Mouse (Mus musculus) cerebellum, adult 9-10 months (tissue): ENCODE measurements at regions not wholly inside any gene's neighbourhood (a gene's known extent, or its start where the extent isn't known, plus 50 kb on each side); places are given as distances from the start of the nearest gene placed in this dataset.

Experiments used
- DNase-seq: peaks from one replicate; pipeline ENCODE4 v3.0.0; 2022

DNA sequence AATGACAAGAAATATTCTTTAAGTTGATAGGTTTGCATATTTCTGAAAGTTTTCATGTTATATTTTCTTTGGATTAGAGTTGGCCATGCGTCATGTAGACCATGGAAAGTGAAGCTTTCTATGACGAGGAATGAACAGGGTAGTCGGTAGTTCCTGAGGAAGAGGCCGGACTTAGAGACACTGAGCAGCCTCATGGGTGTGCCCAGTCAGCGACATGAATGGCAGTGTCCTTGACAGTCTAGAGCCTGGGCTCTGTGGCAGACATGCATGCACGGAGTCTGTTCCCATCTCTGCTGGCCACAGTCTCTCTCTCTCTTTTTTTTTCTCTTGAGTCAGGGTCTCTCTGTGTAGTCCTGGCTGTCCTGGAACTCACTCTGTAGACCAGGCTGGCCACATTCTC lies 1176.9 kb upstream of the A1bg start:
- DNase-seq: no peak

DNA sequence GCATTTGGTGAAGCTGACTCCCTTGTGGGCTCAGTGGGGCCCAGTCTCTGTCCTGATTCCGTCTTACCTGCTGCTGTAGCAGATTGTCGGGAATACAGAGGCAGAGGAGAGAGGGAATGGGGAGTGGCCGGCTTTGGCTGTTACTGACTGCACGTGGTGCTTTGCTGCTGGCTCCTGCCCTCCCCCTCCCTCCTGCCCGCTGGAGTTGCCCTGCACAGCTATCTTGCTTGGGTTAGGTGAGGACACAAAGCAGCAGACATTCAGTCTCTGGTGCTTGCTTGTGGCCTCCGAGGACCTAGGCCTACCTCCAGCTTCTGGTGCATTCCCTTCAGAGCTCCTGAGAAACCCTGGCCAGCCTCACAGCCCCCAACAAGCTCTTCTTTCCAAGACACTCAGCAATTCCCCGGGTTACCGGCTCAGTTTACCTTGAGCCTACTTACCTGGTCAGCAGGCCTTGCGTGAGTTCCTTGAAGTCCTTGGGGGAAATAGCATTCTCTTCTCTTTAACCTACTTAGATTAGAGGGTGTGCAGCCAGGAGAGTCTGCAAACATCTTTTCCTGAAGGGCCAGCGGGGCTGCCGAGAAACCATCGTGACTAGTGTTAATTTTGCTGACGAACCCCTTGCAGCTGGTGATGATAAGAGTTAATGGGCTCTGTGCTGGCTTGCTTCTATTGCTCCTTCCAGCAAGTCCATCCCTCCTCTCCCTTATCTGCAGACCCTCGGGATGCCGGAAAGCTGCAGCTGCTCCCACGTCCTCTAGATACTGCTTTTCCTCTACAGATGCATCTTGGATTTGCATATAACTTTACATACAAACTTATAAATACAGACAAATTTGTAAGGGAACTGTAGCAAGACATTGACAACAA lies 1176.2 kb upstream of the A1bg start:
- DNase-seq: no peak

DNA sequence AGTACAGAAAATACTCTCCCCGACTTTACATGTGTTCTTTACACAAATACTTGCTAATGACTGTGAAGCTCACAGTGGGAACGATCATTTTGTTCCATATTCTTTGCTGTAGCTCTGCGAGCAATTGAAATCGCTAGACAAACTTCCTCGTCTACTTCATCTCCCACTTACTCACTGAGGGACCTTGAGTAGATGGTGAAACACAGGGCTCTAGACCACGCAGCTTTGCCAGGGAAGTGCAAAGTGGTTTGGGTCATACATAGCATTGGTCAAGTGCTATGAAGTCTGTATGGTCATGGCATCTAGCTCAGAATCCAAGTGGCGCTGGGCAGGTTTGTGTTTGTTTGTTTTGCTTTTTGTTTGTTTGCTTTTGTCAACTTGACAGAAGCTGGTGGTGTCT lies 1174.0 kb upstream of the A1bg start:
- DNase-seq: no peak

DNA sequence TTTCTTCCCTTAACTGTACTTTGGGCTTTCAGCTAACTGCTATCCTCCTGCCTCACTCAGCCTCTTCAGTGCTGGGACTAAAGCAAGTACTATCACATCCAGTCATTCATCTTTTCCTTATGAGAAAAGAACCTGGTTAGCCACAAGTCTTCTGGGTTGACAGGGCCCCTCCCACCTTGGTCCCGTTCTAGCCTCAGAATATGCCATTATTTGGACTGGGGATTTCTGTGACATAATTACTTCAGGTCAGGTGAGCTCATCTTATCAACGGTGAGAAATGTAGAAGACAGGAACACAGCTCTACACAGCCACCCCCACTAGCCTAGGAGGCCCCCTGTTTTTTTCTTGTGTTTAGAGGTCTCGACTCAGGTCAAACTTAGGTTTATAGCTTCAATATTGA lies 1172.4 kb upstream of the A1bg start:
- no peak for DNase-seq

DNA sequence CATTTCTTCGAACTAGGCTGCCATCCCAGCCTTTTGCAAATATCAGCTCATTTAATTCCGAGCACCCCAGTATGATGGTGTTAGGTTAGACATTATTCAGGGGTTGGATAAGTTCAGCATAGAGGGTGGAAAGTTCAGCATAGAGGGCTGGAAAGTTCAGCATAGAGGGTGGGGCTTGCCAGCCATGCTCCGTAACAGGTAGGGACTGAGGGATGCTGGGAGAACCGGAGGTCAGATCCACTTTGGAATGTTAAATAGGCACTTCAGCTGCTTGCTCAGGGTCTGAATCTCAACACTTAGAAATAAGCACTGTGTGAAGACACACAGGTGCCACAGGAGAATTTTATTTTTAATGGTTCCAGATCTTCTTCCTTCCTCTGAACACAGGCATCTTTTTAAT lies 1170.9 kb upstream of the A1bg start:
- no peak for DNase-seq

DNA sequence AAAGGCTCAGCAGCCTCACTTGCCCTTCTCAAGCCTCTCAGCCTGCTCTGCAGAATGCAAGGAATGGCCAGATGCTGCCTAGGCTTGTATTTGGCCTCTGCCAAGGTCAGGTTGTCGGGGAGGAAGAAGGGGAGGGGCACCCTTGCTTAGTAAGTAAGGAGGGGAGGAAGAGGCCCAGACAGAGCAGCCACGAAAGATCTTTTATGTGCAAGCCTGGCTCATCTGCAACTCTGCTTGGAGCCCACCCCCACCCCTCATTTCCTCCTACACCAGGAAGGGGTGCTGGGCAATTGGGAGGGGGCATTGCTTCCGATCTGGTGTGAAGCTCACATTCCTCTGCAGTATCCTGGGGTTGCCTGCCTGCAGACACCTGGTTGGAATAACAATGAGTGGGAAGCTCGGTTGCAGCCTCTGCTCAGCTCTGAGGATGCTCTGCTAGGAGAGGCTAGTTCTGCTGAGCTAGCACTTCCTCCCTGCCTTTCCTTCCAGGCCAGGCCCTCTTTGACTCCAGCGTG lies 1169.9 kb upstream of the A1bg start:
- no peak for DNase-seq

DNA sequence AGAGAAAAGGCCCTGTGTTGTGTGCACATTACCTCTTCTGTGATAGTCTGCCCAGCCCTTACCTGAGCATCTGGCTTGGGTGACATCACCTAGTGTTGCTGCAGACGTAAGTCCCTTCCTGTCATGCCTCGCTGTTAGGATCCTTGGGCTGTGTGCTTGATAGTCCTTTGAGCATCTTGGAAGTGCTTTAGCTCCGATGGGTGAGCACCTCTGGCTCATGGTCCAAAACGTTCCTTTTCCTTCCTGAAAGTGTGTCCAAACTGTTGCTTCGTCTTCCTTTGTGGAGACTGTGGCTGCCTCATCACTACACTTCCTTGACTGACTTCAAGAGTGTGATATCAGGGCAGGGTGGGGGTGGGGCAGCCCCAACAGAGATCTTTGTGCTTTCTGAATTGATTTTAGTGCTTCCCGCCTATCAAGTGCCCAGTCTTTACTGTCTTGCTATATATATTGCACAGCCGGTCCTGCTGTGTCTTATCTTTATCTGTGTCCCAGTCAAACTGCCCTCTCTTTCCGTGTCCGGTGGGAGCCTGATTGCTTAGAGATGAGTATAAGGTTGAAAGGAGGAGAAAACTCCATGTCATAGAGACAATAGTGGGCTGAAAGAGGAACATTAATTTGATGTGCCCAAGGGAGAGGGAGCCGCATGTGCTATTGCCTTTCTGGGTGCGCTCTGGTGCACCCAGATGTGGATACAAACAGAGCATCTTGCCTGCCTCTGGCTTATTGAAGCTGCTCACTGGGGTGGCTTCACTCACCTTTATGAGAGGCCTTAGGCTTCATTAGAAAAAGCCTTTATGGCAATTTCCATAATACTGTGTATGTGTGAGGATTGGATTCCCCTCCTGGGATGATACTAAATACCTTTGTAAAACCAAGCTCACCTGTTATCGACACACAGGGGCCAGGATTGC lies 1169.2 kb upstream of the A1bg start:
- no peak for DNase-seq

DNA sequence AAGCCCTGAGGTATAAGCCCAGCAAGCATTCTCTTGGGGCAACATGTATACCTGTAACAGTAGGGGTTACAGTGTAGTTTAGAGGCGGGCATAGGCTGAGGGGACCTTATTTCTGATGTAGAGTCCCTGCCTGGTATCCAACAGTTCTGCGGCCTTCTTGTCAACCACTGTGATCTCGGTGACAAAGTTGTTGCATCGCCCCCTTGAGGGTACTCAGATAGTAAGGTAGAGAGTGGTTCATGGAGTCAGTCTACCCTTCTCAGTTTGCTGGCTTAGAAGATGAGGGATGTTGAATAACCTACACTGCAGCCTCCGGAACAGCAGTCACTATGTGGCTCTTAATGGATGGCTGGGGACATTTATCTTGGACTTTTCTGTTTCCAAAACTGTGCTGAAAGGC lies 1168.3 kb upstream of the A1bg start:
- DNase-seq: no peak

DNA sequence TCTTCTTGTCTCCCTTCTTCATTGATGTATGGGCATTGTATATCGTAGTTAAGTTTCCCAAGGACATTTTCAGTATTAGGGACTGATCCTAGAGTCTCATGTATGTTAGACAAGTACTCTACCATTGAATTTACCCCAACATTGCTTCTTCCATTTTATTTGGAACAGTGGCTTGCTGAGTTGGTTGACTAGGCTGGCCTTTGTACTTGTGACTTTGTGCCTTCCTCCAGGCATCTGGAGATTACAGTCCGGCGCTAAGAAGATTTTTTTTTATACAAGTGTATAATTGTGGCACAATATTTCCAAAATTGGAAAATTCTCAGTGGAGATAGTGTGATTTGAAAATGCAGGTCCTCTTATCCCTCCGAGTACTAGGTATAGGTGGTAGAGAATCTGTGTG lies 1165.5 kb upstream of the A1bg start:
- DNase-seq: no peak

DNA sequence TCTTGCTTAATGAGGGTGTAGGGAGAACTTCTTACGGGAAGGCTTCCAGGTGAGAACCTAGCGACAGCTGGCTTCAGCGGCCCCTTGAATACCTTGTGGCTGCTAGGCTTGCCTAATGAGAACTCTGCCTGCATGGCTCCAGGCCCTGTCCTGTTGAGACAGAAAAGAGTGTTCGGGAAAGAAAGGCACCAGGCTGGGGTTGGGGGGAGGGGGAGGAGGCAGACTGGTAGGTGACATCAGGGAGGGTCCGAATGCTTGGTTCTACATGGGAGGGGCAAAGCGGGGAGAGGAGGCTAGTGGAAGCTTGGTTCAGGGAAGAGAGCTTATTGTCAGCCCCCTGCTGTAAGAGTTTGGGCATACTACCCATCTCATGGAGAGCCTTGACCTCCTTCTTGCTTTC lies 1164.9 kb upstream of the A1bg start:
- DNase-seq: no peak

DNA sequence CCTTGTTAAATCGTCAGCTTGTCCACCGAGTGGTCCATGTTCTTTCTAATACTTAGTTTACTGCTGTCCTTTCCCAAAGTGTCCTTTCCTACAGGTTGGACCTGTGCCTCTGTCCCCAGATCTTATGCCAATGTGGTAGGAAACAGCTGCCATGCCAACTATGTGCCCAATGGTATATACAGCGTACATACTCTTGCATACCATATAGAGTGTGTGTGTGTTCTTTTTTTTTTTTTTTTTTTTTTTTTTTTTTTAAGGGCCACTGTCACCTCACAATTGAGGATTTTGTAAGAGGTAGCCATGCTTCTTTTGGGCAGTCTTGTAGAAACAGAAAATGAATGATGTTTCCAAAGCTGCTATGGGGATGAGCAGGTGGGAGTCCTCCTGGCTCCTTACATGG lies 1163.2 kb upstream of the A1bg start:
- DNase-seq: no peak

DNA sequence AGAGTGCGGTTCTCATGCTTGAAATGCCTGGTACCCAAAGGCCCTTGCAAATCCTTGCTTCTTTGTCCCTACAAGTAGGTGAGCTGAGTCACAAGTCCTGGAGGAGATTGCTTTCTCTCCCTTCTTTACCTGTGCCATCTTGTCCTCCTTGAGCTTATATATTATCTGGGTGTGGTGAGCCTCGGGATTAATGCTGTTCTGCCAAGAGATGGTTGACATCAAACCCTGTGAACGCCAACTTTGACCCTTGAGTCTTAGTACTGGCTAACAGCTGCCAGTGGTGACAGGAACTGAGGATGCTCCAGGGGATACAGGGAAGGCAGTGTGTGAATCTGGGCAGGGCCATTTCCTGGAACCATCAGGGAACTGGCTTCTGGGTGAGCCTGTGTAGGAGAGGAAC lies 1160.5 kb upstream of the A1bg start:
- DNase-seq: no peak

DNA sequence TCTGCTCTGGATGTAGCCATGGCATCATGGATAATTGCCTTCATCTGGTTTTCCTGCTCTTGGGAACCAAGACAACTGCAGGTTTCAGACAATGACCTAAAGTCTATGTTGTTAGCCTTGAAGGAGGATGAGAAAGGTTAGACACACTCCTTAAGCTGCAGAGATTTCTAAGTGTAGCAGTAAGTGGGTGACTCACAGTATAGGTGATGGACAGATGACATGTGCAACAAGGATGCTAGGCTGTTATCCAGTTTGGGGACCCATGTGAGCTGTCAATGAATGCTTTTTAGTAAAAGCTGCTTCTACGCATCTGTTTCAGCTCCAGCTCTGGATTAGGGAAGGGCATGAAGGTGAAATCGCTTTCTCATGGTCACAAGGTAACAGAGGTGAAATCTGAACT lies 1159.7 kb upstream of the A1bg start:
- DNase-seq: no peak

DNA sequence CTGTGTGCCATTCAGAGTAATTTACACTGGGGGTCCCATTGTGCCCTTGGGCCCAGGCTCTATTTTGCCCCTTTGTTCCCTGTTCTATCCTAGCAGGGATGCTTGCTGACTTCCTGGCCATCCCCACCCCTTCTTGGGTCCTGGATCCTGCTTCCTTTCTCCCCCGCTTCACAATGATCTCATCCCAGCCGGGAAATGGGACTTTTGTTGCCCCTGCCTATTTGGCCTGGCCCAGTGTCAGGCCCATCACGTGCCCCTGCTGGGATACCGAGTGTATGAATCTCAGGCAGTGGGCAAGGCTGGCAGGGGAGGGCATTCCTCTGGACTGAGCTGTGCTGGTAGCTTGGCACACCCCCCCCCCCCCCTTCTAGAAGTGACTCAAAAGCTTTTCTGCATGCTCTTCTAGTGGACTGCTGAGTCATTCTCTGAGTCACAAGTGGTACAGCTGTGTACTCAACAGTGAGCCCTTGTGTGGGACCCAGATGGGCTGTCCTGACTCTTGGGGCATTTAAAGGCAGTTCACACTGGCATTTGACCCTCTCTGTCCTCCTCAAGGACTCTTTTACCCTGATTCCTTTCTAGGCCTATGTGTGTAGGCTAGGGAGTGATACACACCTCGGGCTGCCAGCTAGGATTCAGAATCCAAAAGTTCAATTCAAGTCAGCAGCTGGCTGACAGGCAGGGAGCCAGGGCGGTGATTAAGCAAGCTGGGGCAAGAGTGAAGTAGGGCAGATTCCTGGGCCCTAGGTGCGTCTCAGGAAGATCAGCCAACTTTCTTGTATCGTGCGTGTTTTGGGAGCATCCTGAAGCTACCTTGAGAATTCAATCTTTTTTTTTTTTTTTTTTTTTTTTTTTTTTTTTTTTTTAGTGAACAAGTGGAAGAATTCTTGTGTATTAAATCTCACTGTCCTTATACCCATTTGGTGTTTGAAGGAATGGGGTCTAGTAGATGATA lies 1156.6 kb upstream of the A1bg start:
- DNase-seq: peak; percentile 26

DNA sequence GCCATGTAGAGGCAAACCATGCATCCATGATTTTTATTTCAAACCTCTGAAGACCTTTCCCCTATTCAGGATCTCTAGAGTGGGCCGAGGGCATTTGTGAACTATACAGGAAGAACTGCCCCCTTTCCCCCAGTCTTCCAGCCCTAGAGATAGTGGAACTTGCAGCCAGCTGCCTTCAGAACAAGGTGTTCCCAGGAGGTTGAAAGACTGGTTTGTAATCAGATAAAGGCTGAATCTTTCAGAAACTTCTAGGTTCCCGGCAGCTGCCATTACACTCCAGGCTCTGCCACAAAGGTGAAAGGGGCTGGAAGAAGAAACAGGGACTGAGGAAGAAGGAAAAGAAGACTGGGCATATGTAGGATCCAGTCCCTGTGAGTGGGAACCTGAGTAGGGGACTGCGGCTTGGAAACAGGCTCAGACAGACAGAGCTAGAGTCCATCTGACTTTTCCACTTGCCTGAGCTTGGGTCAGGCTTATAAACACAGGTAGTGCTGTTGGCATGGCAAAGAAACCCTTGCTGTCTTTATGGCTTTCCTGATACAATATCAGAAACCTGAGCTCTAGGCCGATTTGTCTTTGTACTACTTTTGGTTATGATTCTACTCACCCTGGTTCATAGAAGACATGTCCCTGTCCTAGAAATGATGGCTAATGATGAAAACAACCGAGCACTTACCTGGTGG lies 1153.9 kb upstream of the A1bg start:
- DNase-seq: no peak

DNA sequence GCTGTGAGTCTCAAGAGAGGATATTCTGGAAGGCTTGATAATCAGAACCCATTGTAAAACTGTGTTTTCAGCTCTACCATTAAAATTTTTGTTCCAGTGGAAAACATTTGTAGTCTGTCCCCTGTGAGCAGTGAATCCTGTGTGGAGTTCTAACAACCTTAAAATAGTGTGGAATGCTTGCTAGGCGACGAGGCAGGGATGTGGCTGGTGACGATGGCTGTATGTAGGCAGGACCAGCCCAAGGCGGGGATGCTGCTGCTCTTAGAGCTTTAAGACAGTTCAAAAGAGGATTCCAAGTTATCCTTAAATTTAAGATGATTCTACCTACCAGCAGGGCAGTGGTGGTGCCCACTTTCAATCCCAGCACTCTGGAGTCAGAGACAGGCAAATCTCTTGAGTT lies 1151.9 kb upstream of the A1bg start:
- no peak for DNase-seq

DNA sequence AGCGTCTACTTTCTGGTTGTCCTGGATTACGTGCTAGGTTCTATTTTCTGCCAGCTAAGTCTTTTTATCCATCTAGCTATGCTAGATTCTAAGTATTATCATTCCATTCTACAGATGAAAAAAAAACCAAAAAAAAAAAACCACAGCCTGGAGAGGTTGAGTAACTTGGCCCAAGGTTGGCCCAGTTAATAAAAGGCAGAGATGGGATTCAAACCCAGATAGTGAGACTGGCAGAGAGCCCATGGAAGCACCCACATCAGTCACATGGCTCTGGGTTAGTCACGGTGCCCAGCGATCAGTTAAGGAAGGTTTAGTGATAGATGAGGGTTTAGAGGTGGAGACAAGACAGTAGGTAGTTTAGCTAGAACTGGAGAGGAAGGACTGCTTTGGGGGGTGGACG lies 1150.8 kb upstream of the A1bg start:
- no peak for DNase-seq

DNA sequence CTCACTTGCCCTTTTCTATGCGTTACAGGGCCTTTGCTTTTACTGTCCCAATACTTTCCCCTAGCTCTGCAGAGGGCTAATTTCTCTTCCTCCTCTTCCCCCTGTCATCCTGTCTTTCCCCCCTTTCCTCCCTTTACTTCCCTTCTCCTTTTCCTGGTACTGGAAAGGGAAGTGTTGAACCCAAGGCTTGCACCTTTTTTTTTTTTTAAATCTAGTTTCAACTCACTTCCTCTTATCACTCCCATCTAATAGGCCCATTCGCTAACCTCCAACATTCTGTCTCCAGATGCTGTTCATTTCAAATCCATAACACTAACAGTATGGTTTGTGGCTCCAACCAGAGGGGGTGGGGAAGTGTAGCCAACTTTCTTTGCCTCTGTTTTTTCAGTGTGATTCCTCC lies 1148.5 kb upstream of the A1bg start:
- DNase-seq: no peak

DNA sequence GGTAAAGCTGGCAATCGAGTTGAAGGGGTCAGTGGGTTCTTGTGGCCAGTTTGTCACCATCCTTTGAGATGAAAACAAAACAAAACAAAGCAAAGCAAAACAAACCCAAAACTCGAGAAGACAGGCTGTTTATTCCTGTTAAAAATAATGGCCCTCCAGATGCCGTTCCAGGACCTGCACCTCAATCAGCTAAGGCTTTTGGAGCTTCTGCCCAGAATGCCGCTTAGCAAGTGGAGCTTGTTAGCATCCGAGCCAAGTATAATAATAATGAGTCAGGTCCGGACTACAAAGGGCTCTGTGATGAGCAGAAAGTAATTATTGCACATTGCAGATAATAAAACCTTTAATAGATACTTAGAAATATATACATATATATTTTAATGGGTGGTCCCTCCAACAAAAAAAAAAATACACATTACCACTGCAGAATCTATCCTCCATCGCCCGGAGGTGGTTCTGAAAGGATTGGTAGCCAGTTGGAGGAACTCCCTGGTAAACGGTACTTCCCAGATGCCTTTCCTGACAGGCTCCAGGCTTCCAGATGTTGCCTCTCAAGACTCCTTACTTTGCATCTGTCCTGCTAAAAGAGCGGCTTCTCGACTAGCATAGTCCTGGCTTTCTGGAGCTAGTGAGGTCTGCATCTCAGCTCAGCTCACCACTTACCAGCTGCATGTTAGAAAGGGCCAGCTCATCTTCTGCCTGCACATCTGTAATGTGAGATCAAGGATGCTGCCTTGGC lies 1145.8 kb upstream of the A1bg start:
- DNase-seq: no peak

DNA sequence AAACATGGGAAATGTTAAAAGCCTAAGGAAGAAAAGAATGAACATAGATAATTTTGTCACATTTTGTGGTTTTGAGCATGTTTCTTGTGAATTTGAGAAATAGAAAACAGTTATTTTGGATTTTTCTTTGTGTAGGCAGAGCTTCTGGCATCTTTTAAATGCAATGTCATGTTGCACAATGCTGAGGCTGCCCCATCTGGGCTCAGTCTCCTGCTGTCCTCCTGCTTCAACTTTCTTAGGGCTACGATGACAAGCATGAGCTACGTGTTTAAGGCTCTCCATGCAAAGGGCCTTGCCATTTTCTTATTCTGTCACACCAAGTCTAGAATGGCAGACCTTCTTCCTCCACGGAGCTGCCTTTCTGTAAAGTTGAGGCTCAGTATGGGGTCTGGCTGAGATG lies 1141.6 kb upstream of the A1bg start:
- DNase-seq: no peak

DNA sequence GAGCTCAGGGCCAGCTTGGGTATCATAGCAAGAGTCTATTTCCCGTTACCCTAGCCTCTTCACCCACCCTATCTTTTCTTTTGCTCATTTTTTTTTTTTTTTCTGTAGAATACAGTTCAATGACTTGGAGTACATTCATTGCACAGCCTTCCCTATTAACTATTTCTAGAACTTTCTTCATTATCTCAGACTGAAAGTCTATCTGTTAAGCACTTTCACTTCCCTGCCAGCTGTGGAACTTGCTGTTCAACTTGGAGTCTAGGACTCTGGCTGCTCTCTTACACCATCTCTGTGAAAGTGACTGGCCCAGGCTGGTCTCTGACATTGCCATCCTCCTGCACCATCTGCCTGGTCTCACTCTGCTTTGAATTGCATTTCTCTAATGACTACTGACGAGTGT lies 1134.6 kb upstream of the A1bg start:
- no peak for DNase-seq
